Mouse (Mus musculus) testis, adult 2 months (tissue): ENCODE data around the gene Sh3bp4. TPM values are rescaled to one million over a fixed set of nuclear protein-coding genes. Genes with fewer than 3 reads are reported as not detected.

ENCODE experiments used
- H3K27ac ChIP-seq: fragments of 200-500 bp; 2 replicates; pipeline ENCODE4 v1.5.1; 2012; ENCODE audit warnings: low read depth, low read length; ENCODE audit not compliant: control insufficient read depth, insufficient read depth
- H3K27me3 ChIP-seq: fragments of 200-500 bp; 2 replicates; pipeline ENCODE4 v1.6.1; 2012; ENCODE audit warnings: mild to moderate bottlenecking, low read length, moderate library complexity; ENCODE audit not compliant: control insufficient read depth, insufficient read depth
- H3K36me3 ChIP-seq: fragments of 200-500 bp; 2 replicates; pipeline ENCODE4 v1.6.1; 2012; ENCODE audit warnings: mild to moderate bottlenecking, low read length; ENCODE audit not compliant: control insufficient read depth, insufficient read depth
- H3K4me1 ChIP-seq: fragments of 200-500 bp; 2 replicates; pipeline ENCODE4 v1.6.1; 2012; ENCODE audit warnings: low read length; ENCODE audit not compliant: control insufficient read depth, insufficient read depth
- H3K4me3 ChIP-seq: fragments of 200-500 bp; 2 replicates; pipeline ENCODE4 v1.5.1; 2012; ENCODE audit warnings: low read depth, mild to moderate bottlenecking, low read length, moderate library complexity, mixed read lengths; ENCODE audit not compliant: control insufficient read depth
- CTCF ChIP-seq: fragments of 200-500 bp; IDR thresholded peaks from 2 replicates; pipeline ENCODE4 v1.5.1; 2012; ENCODE audit warnings: low read depth, mild to moderate bottlenecking, inconsistent platforms, low read length, moderate library complexity; ENCODE audit not compliant: control insufficient read depth, insufficient read depth, insufficient replicate concordance
- POLR2A ChIP-seq: fragments of 200-500 bp; IDR thresholded peaks from 2 replicates; pipeline ENCODE4 v1.6.1; 2012; ENCODE audit warnings: low read depth, mild to moderate bottlenecking, inconsistent platforms, low read length, moderate library complexity; ENCODE audit not compliant: control insufficient read depth
- polyA plus RNA-seq: library from polyadenylated mRNA; depleted of rRNA; stranded (reverse); fragments of >200 nt; gene quantifications from 2 replicates; pipeline ENCODE4 v1.2.3, GENCODE M21; 2012

Sh3bp4 gene
- polyA plus RNA-seq, 1 experiment, result 2.6 TPM

DNA sequence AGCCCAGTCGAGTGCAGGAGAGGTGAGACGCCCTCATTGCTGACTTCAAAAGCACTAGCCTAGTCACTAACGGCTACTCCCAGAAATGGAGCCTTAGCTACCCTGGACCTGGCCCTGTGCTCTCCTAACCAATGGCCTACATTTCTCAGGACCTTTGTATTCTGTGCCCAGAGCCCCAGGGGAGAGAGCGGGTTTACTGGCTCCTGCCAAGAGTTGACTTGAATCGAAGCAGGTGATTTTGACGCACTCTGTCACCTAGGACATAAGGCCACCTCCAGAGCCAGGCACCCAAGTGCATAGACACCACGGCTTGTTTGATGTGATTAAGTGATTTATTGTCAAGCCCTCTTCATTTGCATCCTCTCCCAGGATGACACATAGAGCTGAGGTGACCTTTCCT is 80.9 kb downstream of the Sh3bp4 start:
- Histone ChIP-seq H3K36me3 (no peaks in the 10 kb centered on the region), H3K27me3 (no peaks in the 10 kb centered on the region), H3K27ac (no peak overlapping the region), H3K4me1 (no peaks in the 10 kb centered on the region), H3K4me3 (no peak overlapping the region)
- no peak for TF ChIP-seq POLR2A
- TF ChIP-seq CTCF, result no peak

DNA sequence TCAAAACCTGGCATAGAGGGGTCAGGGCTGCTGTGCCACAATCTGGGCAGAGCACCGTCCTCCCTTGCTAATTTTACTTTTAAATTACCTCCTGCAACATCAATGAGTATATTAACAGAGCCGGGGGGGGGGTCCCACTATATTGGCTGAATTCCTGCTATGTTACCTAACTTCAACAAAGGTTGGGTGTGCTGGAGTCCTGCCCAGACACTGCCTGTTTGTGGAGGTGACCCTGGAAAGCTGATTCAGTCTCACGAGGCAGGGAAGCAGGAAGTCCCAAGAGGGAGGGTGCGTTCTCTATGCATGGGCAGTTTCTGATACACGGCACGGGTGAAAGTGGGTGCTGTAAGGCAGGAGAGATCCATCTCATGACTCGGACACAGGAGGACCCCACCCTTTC is 82.4 kb downstream of the Sh3bp4 start:
- H3K27me3 ChIP-seq, result no peaks in the 10 kb centered on the region

DNA sequence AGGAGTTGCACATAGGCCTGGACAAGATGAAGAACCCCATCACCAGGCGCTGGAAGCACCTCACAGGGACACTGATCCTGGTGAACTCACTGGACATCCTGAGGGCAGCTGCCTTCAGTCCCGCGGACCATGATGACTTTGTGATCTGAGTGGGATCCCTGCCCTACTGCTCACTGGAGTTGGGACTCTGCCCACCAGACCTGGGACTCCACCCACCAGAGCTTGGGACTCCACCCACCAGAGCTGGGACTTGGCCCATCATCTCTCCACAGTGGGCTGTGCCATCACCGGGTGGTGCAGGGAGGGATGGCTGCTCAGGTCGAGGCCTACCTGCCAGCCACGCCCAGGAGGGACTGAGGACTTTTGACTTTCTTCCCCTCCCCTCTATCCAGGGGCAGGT is 83.0 kb downstream of the Sh3bp4 start:
- Histone ChIP-seq H3K4me3 (no peak overlapping the region), H3K4me1 (no peaks in the 10 kb centered on the region), H3K27ac (no peak overlapping the region), H3K36me3 (no peaks in the 10 kb centered on the region), H3K27me3 (no peaks in the 10 kb centered on the region)
- TF ChIP-seq POLR2A (no peak), CTCF (no peak)

More for the DNA sequence above, 82.4 kb downstream of the Sh3bp4 start:
- Histone ChIP-seq H3K4me3 (no peak overlapping the region), H3K27ac (no peak overlapping the region), H3K4me1 (no peaks in the 10 kb centered on the region), H3K36me3 (no peaks in the 10 kb centered on the region)
- no peak for TF ChIP-seq CTCF

GRCm38 (mm10) chr1:89163483-89163882 is 93.3 kb downstream of the Sh3bp4 start:
- no peaks in the 10 kb centered on the region for H3K36me3 ChIP-seq
- H3K4me3 ChIP-seq, result no peak overlapping the region
- TF ChIP-seq CTCF, result no peak
- no peak overlapping the region for H3K27ac ChIP-seq
- no peaks in the 10 kb centered on the region for H3K27me3 ChIP-seq
- H3K4me1 ChIP-seq, result no peaks in the 10 kb centered on the region

GRCm38 (mm10) chr1:89164281-89164680 is 94.1 kb downstream of the Sh3bp4 start:
- no peaks in the 10 kb centered on the region for H3K36me3 ChIP-seq
- no peak overlapping the region for H3K4me3 ChIP-seq
- TF ChIP-seq CTCF, result no peak
- TF ChIP-seq POLR2A, result no peak
- H3K27me3 ChIP-seq, result no peaks in the 10 kb centered on the region
- no peak overlapping the region for H3K27ac ChIP-seq
- H3K4me1 ChIP-seq, result no peaks in the 10 kb centered on the region

GRCm38 (mm10) chr1:89164685-89165084 is 94.5 kb downstream of the Sh3bp4 start:
- no peak overlapping the region for H3K27ac ChIP-seq

DNA sequence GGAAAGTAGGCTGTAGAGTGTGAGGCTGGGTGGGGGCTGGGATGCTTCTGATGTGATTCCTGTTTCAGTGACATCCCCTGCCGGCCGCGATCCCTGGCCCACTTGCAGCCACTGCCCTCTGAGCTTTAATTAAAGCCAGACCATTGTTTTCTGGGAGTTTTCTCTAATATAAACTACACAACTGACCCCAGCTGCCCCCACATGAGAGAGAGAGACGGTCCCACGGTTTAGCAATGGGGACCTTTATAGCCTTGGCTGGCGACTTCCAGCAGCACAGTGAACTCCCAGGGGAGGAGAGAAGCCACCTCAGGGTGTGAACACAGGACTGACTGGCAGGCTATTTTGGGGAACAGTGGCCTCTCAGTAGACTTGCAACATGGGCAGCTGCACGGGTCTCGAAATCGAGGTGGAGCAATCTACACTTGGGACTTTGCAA is 96.6 kb downstream of the Sh3bp4 start:
- Histone ChIP-seq H3K27ac (no peak overlapping the region), H3K4me1 (peaks cover 3% of the 10 kb centered on the region; the same call in 1 of the 2 replicates), H3K36me3 (no peaks in the 10 kb centered on the region), H3K4me3 (no peak overlapping the region), H3K27me3 (no peaks in the 10 kb centered on the region)
- no peak for TF ChIP-seq CTCF
- TF ChIP-seq POLR2A, result no peak

More at GRCm38 (mm10) chr1:89164685-89165084, 94.5 kb downstream of the Sh3bp4 start:
- Histone ChIP-seq H3K27me3 (no peaks in the 10 kb centered on the region), H3K36me3 (no peaks in the 10 kb centered on the region), H3K4me3 (no peak overlapping the region), H3K4me1 (no peaks in the 10 kb centered on the region)
- no peak for TF ChIP-seq CTCF

DNA sequence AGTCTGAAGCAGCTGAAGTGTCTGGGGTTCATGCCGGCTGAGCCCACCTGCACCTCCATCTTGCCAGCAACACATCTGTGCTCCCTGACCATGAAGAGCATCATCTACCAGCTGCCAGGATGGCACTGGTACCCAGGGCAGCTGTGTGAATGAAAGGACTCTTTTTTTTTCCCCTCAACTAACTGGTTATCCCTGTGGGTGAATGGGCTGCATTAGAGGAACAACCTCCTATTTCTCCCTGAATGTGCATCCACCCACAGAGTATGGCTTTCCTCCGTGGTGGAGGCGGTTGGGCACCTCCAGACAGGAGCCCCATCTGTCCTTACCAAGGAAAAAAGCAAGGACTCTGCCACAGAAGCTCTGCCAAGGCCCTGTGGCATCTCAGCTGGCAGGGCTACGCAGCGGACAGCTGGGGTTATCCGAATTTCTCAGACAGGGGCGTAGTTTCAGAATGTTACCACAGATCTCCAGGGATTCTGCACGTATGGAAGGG is 101.1 kb downstream of the Sh3bp4 start:
- H3K36me3 ChIP-seq, result no peaks in the 10 kb centered on the region
- H3K4me1 ChIP-seq, result peaks cover 12% of the 10 kb centered on the region
- TF ChIP-seq CTCF, result no peak
- TF ChIP-seq POLR2A, result no peak
- H3K4me3 ChIP-seq, result no peak overlapping the region
- H3K27ac ChIP-seq, result no peak overlapping the region
- H3K27me3 ChIP-seq, result no peaks in the 10 kb centered on the region
